ENCODE assay signal across 8 mouse cellular contexts in genomic region chr11:85840031-85840802, GRCm38 (mm10). TPM values are rescaled to one million over a fixed set of nuclear protein-coding genes. Genes with fewer than 3 reads are reported as not detected.
DNase-seq lines count a peak whose midpoint lies in the region; ATAC-seq lines count a peak whose summit lies in the region.

No protein-coding gene starts in this region.

- DNase-seq in adrenal gland, adult (ENCODE audit: inconsistent age in 2 of 2, low spot score in 1 of 2) = peak; percentile 48 to 73
- DNase-seq in adrenal gland, adult 8-10 months = no peak
- peak; percentile 27 for DNase-seq in urinary bladder, postnatal 25 days (ENCODE audit: low spot score)
- no peak for DNase-seq in urinary bladder, postnatal 36 days (ENCODE audit: low spot score in 2 of 2)
- DNase-seq in liver, embryonic 13.5 days = no peak
- no peak for DNase-seq in yolk sac, embryonic 10.5 days (ENCODE audit: low spot score)
- no peak for DNase-seq in thymus, postnatal 14 days
- DNase-seq in right cerebral cortex, postnatal 36 days (ENCODE audit: low spot score in 2 of 2) = no peak

- no peak for ATAC-seq in liver, embryonic 13.5 days (ENCODE audit: low read depth)

- peak overlapping the region; percentile 28; the same call in 1 of the 2 replicates for H3K4me2 ChIP-seq in liver, embryonic 13.5 days

- no peaks in the 10 kb centered on the region for H3K9me3 ChIP-seq in liver, embryonic 13.5 days (replicated peaks)

- no peak overlapping the region for H3K27ac ChIP-seq in liver, embryonic 13.5 days

- 9% methylated on average over 27 of the region's 27 CpGs for WGBS in liver, embryonic 13.5 days (ENCODE audit: insufficient replicate concordance)

- peaks cover 100% of the 10 kb centered on the region for H3K27me3 ChIP-seq in liver, embryonic 13.5 days

- peaks cover 39% of the 10 kb centered on the region for H3K4me1 ChIP-seq in liver, embryonic 13.5 days (replicated peaks)

- peak overlapping the region; percentile 20 for H3K4me3 ChIP-seq in liver, embryonic 13.5 days (replicated peaks)

- H3K36me3 ChIP-seq in liver, embryonic 13.5 days = no peaks in the 10 kb centered on the region

- no peak overlapping the region for H3K9ac ChIP-seq in liver, embryonic 13.5 days

RNA-seq across cellular contexts. Expression of gene Tbx2, which starts 7.9 kb away (rescaled TPM):
- total RNA-seq in adrenal gland, adult 8-10 months (2022) = 10 to 100 TPM; 23.4 to 30.5 (median 24.9) TPM
- 0.25 and 0.27 TPM in 2 replicates for polyA plus RNA-seq in liver, embryonic 13.5 days (2015; fragmentation: Nextera tagmentation; extraction: Ambion mirVana)

RNA-seq across cellular contexts. Expression of gene Gm11444, which starts 9.9 kb away (rescaled TPM):
- total RNA-seq in adrenal gland, adult 8-10 months (2022) = not detected
- polyA plus RNA-seq in liver, embryonic 13.5 days (2015; fragmentation: Nextera tagmentation; extraction: Ambion mirVana) = not detected in 2 replicates

RNA-seq across cellular contexts. Expression of gene Tbx4, which starts 46.0 kb away (rescaled TPM):
- total RNA-seq in adrenal gland, adult 8-10 months (2022) = under 1 TPM in 2 of 4 experiments, not detected in 2; 0.10 to 0.15 TPM
- 0.05 and 0.06 TPM in 2 replicates for polyA plus RNA-seq in liver, embryonic 13.5 days (2015; fragmentation: Nextera tagmentation; extraction: Ambion mirVana)

Comparison
In these comparisons a context has a peak if more than half of its experiments do, and no peak if none do; other contexts are left out.
1. DNase-seq: peak in adrenal gland, adult (2 of 2) and urinary bladder, postnatal 25 days (single experiment); none in adrenal gland, adult 8-10 months (single experiment), urinary bladder, postnatal 36 days (0 of 2), liver, embryonic 13.5 days (single experiment), yolk sac, embryonic 10.5 days (single experiment), thymus, postnatal 14 days (single experiment) and right cerebral cortex, postnatal 36 days (0 of 2).